Mouse (Mus musculus): Measurements from ENCODE around the gene Ap1m2. TPM values are rescaled to one million over a fixed set of nuclear protein-coding genes. Genes with fewer than 3 reads are reported as not detected.
A peak's percentile ranks its signal among the peaks of the same experiment; 100 is the strongest.
"Not testable (repeated sequence)": the region's sequence is repeated elsewhere in the genome, so short reads cannot be mapped to it uniquely, and the experiment has no call there.

Ap1m2 gene
- polyA plus RNA-seq, 1 experiment from 2014 or later, result 16.3 TPM

- peak overlapping the region; percentile 28 for H3K4me3 ChIP-seq (ENCODE audit: low read depth, low read length)
- H3K27me3 ChIP-seq (ENCODE audit: control insufficient read depth, insufficient read depth, low read length); ATAC-seq (replicated peaks; ENCODE audit: insufficient number of reproducible peaks, low FRiP score, low TSS enrichment, low read depth); H3K36me3 ChIP-seq (replicated peaks; ENCODE audit: control insufficient read depth, insufficient read depth, low read depth, low read length); H3K4me2 ChIP-seq (ENCODE audit: low read depth, low read length); H3K4me1 ChIP-seq (ENCODE audit: control insufficient read depth, insufficient read depth, low read length); H3K9me3 ChIP-seq (replicated peaks; ENCODE audit: control insufficient read depth, low read length): not testable (repeated sequence)
- peak overlapping the region; percentile 51 for H3K9ac ChIP-seq (replicated peaks; ENCODE audit: low read length)
- peak; percentile 31 for DNase-seq (ENCODE audit: low spot score)
- 20% methylated on average over 7 of the region's 7 CpGs for WGBS
- peak overlapping the region; percentile 86 for H3K27ac ChIP-seq (replicated peaks; ENCODE audit: low read depth, low read length)
These were observed 20.3 kb downstream of the Ap1m2 start for GRCm38 (mm10) chr9:21291868-21292267.

GRCm38 (mm10) chr9:21291022-21291787 is 20.9 kb downstream of the Ap1m2 start, which contains the start of gene Cdkn2d:
TSS of gene Cdkn2d (minus strand) at chr9:21291407.
- peak within 1 kb of the TSS; percentile 68 for H3K4me2 ChIP-seq (ENCODE audit: low read depth, low read length)
- H3K36me3 ChIP-seq (replicated peaks; ENCODE audit: control insufficient read depth, insufficient read depth, low read depth, low read length), result no peaks in the 10 kb centered on the region
- no peaks in the 10 kb centered on the region for H3K27me3 ChIP-seq (ENCODE audit: control insufficient read depth, insufficient read depth, low read length)
- H3K27ac ChIP-seq (replicated peaks; ENCODE audit: low read depth, low read length), result peak within 1 kb of the TSS; percentile 86
- H3K9ac ChIP-seq (replicated peaks; ENCODE audit: low read length), result peak within 1 kb of the TSS; percentile 85
- WGBS, result under 1% methylated on average over 51 of the region's 51 CpGs
- no peaks in the 10 kb centered on the region for H3K9me3 ChIP-seq (replicated peaks; ENCODE audit: control insufficient read depth, low read length)
- H3K4me3 ChIP-seq (ENCODE audit: low read depth, low read length), result peak within 1 kb of the TSS; percentile 78
- ATAC-seq (replicated peaks; ENCODE audit: insufficient number of reproducible peaks, low FRiP score, low TSS enrichment, low read depth), result peak; percentile 98
- H3K4me1 ChIP-seq (ENCODE audit: control insufficient read depth, insufficient read depth, low read length), result peaks cover 4% of the 10 kb centered on the region; the same call in 1 of the 2 replicates
- peak; percentile 100 for DNase-seq (ENCODE audit: low spot score)

GRCm38 (mm10) chr9:21290589-21290988 is 21.5 kb downstream of the Ap1m2 start:
- Histone ChIP-seq H3K4me1 (ENCODE audit: control insufficient read depth, insufficient read depth, low read length) (peaks cover 4% of the 10 kb centered on the region; the same call in 1 of the 2 replicates), H3K36me3 (replicated peaks; ENCODE audit: control insufficient read depth, insufficient read depth, low read depth, low read length) (no peaks in the 10 kb centered on the region), H3K9ac (replicated peaks; ENCODE audit: low read length) (peak overlapping the region; percentile 85), H3K9me3 (replicated peaks; ENCODE audit: control insufficient read depth, low read length) (no peaks in the 10 kb centered on the region), H3K4me3 (ENCODE audit: low read depth, low read length) (peak overlapping the region; percentile 78), H3K4me2 (ENCODE audit: low read depth, low read length) (peak overlapping the region; percentile 68), H3K27ac (replicated peaks; ENCODE audit: low read depth, low read length) (peak overlapping the region; percentile 23; the same call in 1 of the 2 replicates), H3K27me3 (ENCODE audit: control insufficient read depth, insufficient read depth, low read length) (no peaks in the 10 kb centered on the region)
- DNase-seq (ENCODE audit: low spot score), result peak; percentile 49
- WGBS, result under 1% methylated on average over 20 of the region's 20 CpGs
- ATAC-seq (replicated peaks; ENCODE audit: insufficient number of reproducible peaks, low FRiP score, low TSS enrichment, low read depth), result no peak

- DNase-seq (ENCODE audit: low spot score) (no peak), ATAC-seq (replicated peaks; ENCODE audit: insufficient number of reproducible peaks, low FRiP score, low TSS enrichment, low read depth) (no peak)
- Histone ChIP-seq H3K4me1 (ENCODE audit: control insufficient read depth, insufficient read depth, low read length) (peaks cover 4% of the 10 kb centered on the region; the same call in 1 of the 2 replicates), H3K4me2 (ENCODE audit: low read depth, low read length) (no peak overlapping the region), H3K9ac (replicated peaks; ENCODE audit: low read length) (no peak overlapping the region), H3K27ac (replicated peaks; ENCODE audit: low read depth, low read length) (no peak overlapping the region), H3K9me3 (replicated peaks; ENCODE audit: control insufficient read depth, low read length) (no peaks in the 10 kb centered on the region), H3K27me3 (ENCODE audit: control insufficient read depth, insufficient read depth, low read length) (no peaks in the 10 kb centered on the region), H3K4me3 (ENCODE audit: low read depth, low read length) (no peak overlapping the region; the same call in 1 of the 2 replicates), H3K36me3 (replicated peaks; ENCODE audit: control insufficient read depth, insufficient read depth, low read depth, low read length) (no peaks in the 10 kb centered on the region; the same call in 1 of the 2 replicates)
- WGBS, result 83% methylated on average over 2 of the region's 2 CpGs
These were observed 22.8 kb downstream of the Ap1m2 start for GRCm38 (mm10) chr9:21289337-21289671.

- WGBS, result 84% methylated on average over 13 of the region's 13 CpGs
- H3K4me1 ChIP-seq (ENCODE audit: control insufficient read depth, insufficient read depth, low read length), result peaks cover 4% of the 10 kb centered on the region; the same call in 1 of the 2 replicates
- H3K27ac ChIP-seq (replicated peaks; ENCODE audit: low read depth, low read length), result peak overlapping the region; percentile 52
- peak overlapping the region; percentile 53 for H3K4me2 ChIP-seq (ENCODE audit: low read depth, low read length)
- peak overlapping the region; percentile 34 for H3K9ac ChIP-seq (replicated peaks; ENCODE audit: low read length)
- no peaks in the 10 kb centered on the region for H3K9me3 ChIP-seq (replicated peaks; ENCODE audit: control insufficient read depth, low read length)
- H3K36me3 ChIP-seq (replicated peaks; ENCODE audit: control insufficient read depth, insufficient read depth, low read depth, low read length), result no peaks in the 10 kb centered on the region; the same call in 1 of the 2 replicates
- ATAC-seq (replicated peaks; ENCODE audit: insufficient number of reproducible peaks, low FRiP score, low TSS enrichment, low read depth), result no peak
- peak overlapping the region; percentile 52 for H3K4me3 ChIP-seq (ENCODE audit: low read depth, low read length)
- H3K27me3 ChIP-seq (ENCODE audit: control insufficient read depth, insufficient read depth, low read length), result no peaks in the 10 kb centered on the region
- DNase-seq (ENCODE audit: low spot score), result no peak
These were observed 23.5 kb downstream of the Ap1m2 start for GRCm38 (mm10) chr9:21288404-21289336.

- Histone ChIP-seq H3K27ac (replicated peaks; ENCODE audit: low read depth, low read length) (peak within 1 kb of the TSS; percentile 52), H3K4me1 (ENCODE audit: control insufficient read depth, insufficient read depth, low read length) (peaks cover 4% of the 10 kb centered on the region; the same call in 1 of the 2 replicates), H3K27me3 (ENCODE audit: control insufficient read depth, insufficient read depth, low read length) (no peaks in the 10 kb centered on the region), H3K36me3 (replicated peaks; ENCODE audit: control insufficient read depth, insufficient read depth, low read depth, low read length) (no peaks in the 10 kb centered on the region; the same call in 1 of the 2 replicates), H3K4me2 (ENCODE audit: low read depth, low read length) (peak within 1 kb of the TSS; percentile 71), H3K9ac (replicated peaks; ENCODE audit: low read length) (peak within 1 kb of the TSS; percentile 56), H3K4me3 (ENCODE audit: low read depth, low read length) (peak within 1 kb of the TSS; percentile 52), H3K9me3 (replicated peaks; ENCODE audit: control insufficient read depth, low read length) (no peaks in the 10 kb centered on the region)
- DNase-seq (ENCODE audit: low spot score) (peak; percentile 99), ATAC-seq (replicated peaks; ENCODE audit: insufficient number of reproducible peaks, low FRiP score, low TSS enrichment, low read depth) (peak; percentile 21)
- 1% methylated on average over 59 of the region's 59 CpGs for WGBS
These were observed 24.4 kb downstream of the Ap1m2 start, which contains the start of gene Kri1 for GRCm38 (mm10) chr9:21287571-21288402. TSS of gene Kri1 (minus strand) at chr9:21287969.

GRCm38 (mm10) chr9:21286753-21287152 is 25.4 kb downstream of the Ap1m2 start:
- Histone ChIP-seq H3K27me3 (ENCODE audit: control insufficient read depth, insufficient read depth, low read length) (no peaks in the 10 kb centered on the region), H3K4me3 (ENCODE audit: low read depth, low read length) (peak overlapping the region; percentile 52), H3K27ac (replicated peaks; ENCODE audit: low read depth, low read length) (no peak overlapping the region), H3K9ac (replicated peaks; ENCODE audit: low read length) (no peak overlapping the region; the same call in 1 of the 2 replicates), H3K36me3 (replicated peaks; ENCODE audit: control insufficient read depth, insufficient read depth, low read depth, low read length) (peaks cover 3% of the 10 kb centered on the region; the same call in 1 of the 2 replicates), H3K4me2 (ENCODE audit: low read depth, low read length) (peak overlapping the region; percentile 71), H3K4me1 (ENCODE audit: control insufficient read depth, insufficient read depth, low read length) (peaks cover 4% of the 10 kb centered on the region; the same call in 1 of the 2 replicates), H3K9me3 (replicated peaks; ENCODE audit: control insufficient read depth, low read length) (no peaks in the 10 kb centered on the region)
- DNase-seq (ENCODE audit: low spot score), result no peak
- no peak for ATAC-seq (replicated peaks; ENCODE audit: insufficient number of reproducible peaks, low FRiP score, low TSS enrichment, low read depth)
- WGBS, result 69% methylated on average over 3 of the region's 3 CpGs

Data from embryonic facial prominence, embryonic 11.5 days (tissue).